Mouse (Mus musculus): Measurements from ENCODE around the gene Vmn1r17. TPM values are rescaled to one million over a fixed set of nuclear protein-coding genes. Genes with fewer than 3 reads are reported as not detected.

Gene Vmn1r17
- polyA plus RNA-seq (2017; shearing (Covaris generic)) = not detected

GRCm38 (mm10) chr6:57363627-57364026 is at the start of gene Vmn1r17:
TSS of gene Vmn1r17 (minus strand) at chr6:57363727.

GRCm38 (mm10) chr6:57403480-57403879 is 40.0 kb upstream of the Vmn1r17 start, which contains the start of gene Vmn1r19:
TSS of gene Vmn1r19 (plus strand) at chr6:57403780.

GRCm38 (mm10) chr6:57395683-57396082 is 32.2 kb upstream of the Vmn1r17 start, which contains the start of gene Vmn1r18:
TSS of gene Vmn1r18 (minus strand) at chr6:57395783.

GRCm38 (mm10) chr6:57329394-57329793 is 34.1 kb downstream of the Vmn1r17 start, which contains the start of gene Vmn1r16:
TSS of gene Vmn1r16 (minus strand) at chr6:57329494.

Other genes with a start within 250 kb of the Vmn1r17 start
- gene Vmn1r11, start 230.3 kb downstream of the Vmn1r17 start, polyA plus RNA-seq (2017; shearing (Covaris generic)) = not detected
- gene Vmn1r12, start 206.8 kb downstream of the Vmn1r17 start, polyA plus RNA-seq (2017; shearing (Covaris generic)) = 0.04 TPM
- 0.38 TPM for gene Vmn1r13, start 160.4 kb downstream of the Vmn1r17 start, polyA plus RNA-seq (2017; shearing (Covaris generic))
- gene Vmn1r14, start 132.0 kb downstream of the Vmn1r17 start, polyA plus RNA-seq (2017; shearing (Covaris generic)) = 0.06 TPM
- not detected for gene Vmn1r15, start 105.8 kb downstream of the Vmn1r17 start, polyA plus RNA-seq (2017; shearing (Covaris generic))
- gene Vmn1r16, start 34.2 kb downstream of the Vmn1r17 start, polyA plus RNA-seq (2017; shearing (Covaris generic)) = not detected
- not detected for gene Vmn1r18, start 32.1 kb upstream of the Vmn1r17 start, polyA plus RNA-seq (2017; shearing (Covaris generic))
- gene Vmn1r19, start 40.1 kb upstream of the Vmn1r17 start, polyA plus RNA-seq (2017; shearing (Covaris generic)) = not detected
- gene Vmn1r20, start 65.2 kb upstream of the Vmn1r17 start, polyA plus RNA-seq (2017; shearing (Covaris generic)) = not detected
- gene Ppm1k, start 171.7 kb upstream of the Vmn1r17 start, polyA plus RNA-seq (2017; shearing (Covaris generic)) = 13.2 TPM
- gene Herc6, start 217.3 kb upstream of the Vmn1r17 start, polyA plus RNA-seq (2017; shearing (Covaris generic)) = 28.3 TPM

Measured in CD4-positive, CD25-positive, alpha-beta regulatory T cell (primary cell).